ENCODE assay signal across 23 mouse cellular contexts in the genomic region with DNA sequence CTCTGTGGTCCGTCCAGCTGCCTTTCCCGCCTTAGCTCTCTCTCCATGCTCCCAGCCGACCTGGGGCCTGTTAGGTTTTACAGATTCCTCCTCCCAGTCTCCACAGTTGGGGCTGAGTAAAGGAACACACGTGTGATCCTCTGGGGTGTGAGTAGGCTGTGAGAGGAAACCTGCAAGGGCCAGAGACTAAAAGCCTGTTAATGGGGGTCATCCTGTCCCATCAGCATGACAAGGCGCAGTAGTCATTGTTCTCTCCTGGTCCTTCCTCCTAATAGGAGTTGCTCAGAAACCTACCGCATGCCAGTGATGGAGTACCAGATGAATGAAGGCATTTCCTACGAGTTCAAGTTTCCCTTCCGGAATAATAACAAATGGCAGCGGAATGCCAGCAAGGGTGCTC.
DNase-seq lines count a peak whose midpoint lies in the region; ATAC-seq and TF ChIP-seq lines count a peak whose summit lies in the region.
"Had no signal": no experiment of that assay in that cellular context is flagged by ENCODE, and none has a peak within 500 bp of the region (broad histone marks: within the 10 kb centered on the region; RNA-seq: fewer than 3 reads in every experiment).

No protein-coding gene starts in this region.

- H3K9ac ChIP-seq in limb, embryonic 13.5 days: no peak overlapping the region
- H3K9ac ChIP-seq: embryonic facial prominence, embryonic 12.5 days; forebrain, embryonic 15.5 days; heart, embryonic 15.5 days; hindbrain, embryonic 12.5 days; liver, embryonic 14.5 days had no signal

- H3K9me3 ChIP-seq in limb, embryonic 13.5 days: no peaks in the 10 kb centered on the region
- H3K9me3 ChIP-seq in limb, embryonic 10.5 days (replicated peaks): no peaks in the 10 kb centered on the region
- H3K9me3 ChIP-seq: embryonic facial prominence, embryonic 12.5 days; forebrain, embryonic 15.5 days; heart, embryonic 10.5 days; heart, embryonic 15.5 days; hindbrain, embryonic 12.5 days had no signal

- H3K4me1 ChIP-seq in limb, embryonic 13.5 days: peaks cover 21% of the 10 kb centered on the region
- H3K4me1 ChIP-seq in limb, embryonic 10.5 days: no peaks in the 10 kb centered on the region
- peaks cover 2% of the 10 kb centered on the region; the same call in 1 of the 2 replicates for H3K4me1 ChIP-seq in lung, adult 2 months (ENCODE audit: control insufficient read depth, insufficient read depth, low read length)
- H3K4me1 ChIP-seq in olfactory bulb, adult 2 months (ENCODE audit: control insufficient read depth, insufficient read depth, low read length): peaks cover 47% of the 10 kb centered on the region

- 69% methylated on average over 9 of the region's 9 CpGs for WGBS in limb, embryonic 13.5 days
- 75% methylated on average over 9 of the region's 9 CpGs for WGBS in limb, embryonic 10.5 days
- 63% methylated on average over 9 of the region's 9 CpGs for WGBS in lung, adult 2 months
- 74% methylated on average over 9 of the region's 9 CpGs for WGBS in olfactory bulb, adult 2 months

- no peak overlapping the region for H3K27ac ChIP-seq in limb, embryonic 13.5 days
- no peak overlapping the region for H3K27ac ChIP-seq in limb, embryonic 10.5 days
- peak overlapping the region; percentile 78 for H3K27ac ChIP-seq in olfactory bulb, adult 2 months (ENCODE audit: insufficient read depth, low read depth, low read length)
- H3K27ac ChIP-seq: embryonic facial prominence, embryonic 12.5 days; forebrain, embryonic 15.5 days; heart, embryonic 10.5 days; heart, embryonic 15.5 days; hindbrain, embryonic 12.5 days; liver, embryonic 14.5 days had no signal

- H3K36me3 ChIP-seq in limb, embryonic 13.5 days: peaks cover 43% of the 10 kb centered on the region
- peaks cover 40% of the 10 kb centered on the region for H3K36me3 ChIP-seq in limb, embryonic 10.5 days
- H3K36me3 ChIP-seq: forebrain, embryonic 15.5 days had no signal

- no peaks in the 10 kb centered on the region for H3K27me3 ChIP-seq in limb, embryonic 13.5 days
- no peaks in the 10 kb centered on the region for H3K27me3 ChIP-seq in limb, embryonic 10.5 days (ENCODE audit: low read depth, poor library complexity, severe bottlenecking)
- H3K27me3 ChIP-seq: embryonic facial prominence, embryonic 12.5 days; forebrain, embryonic 15.5 days; heart, embryonic 15.5 days; hindbrain, embryonic 12.5 days had no signal

- H3K4me2 ChIP-seq in limb, embryonic 13.5 days (replicated peaks): no peak overlapping the region
- H3K4me2 ChIP-seq: embryonic facial prominence, embryonic 12.5 days; forebrain, embryonic 15.5 days; heart, embryonic 15.5 days; hindbrain, embryonic 12.5 days had no signal

- no peak for TF ChIP-seq POLR2A in lung, adult 2 months (IDR thresholded peaks at IDR 0.05; ENCODE audit: borderline replicate concordance, extremely low read depth, low read depth, low read length)
- TF ChIP-seq POLR2A in olfactory bulb, adult 2 months (IDR thresholded peaks at IDR 0.05; ENCODE audit: insufficient read depth, low read depth, low read length): no peak

- no peak overlapping the region for H3K4me3 ChIP-seq in limb, embryonic 13.5 days
- H3K4me3 ChIP-seq in limb, embryonic 10.5 days: no peak overlapping the region
- no peak overlapping the region for H3K4me3 ChIP-seq in lung, adult 2 months (replicated peaks; ENCODE audit: extremely low read depth, low read depth, low read length)
- no peak overlapping the region for H3K4me3 ChIP-seq in olfactory bulb, adult 2 months (ENCODE audit: insufficient read depth, low read depth, low read length)
- H3K4me3 ChIP-seq: embryonic facial prominence, embryonic 12.5 days; forebrain, embryonic 15.5 days; heart, embryonic 10.5 days; heart, embryonic 15.5 days; hindbrain, embryonic 12.5 days had no signal

- 0 out of 2 replicates have a peak, but pooled peaks have one; percentile 19 for ATAC-seq in limb, embryonic 13.5 days (ENCODE audit: low FRiP score, low read depth)
- ATAC-seq: forebrain, embryonic 15.5 days; midbrain, embryonic 16.5 days had no signal

- no peak for DNase-seq in limb, embryonic 10.5 days (ENCODE audit: low spot score)
- peak; percentile 42 for DNase-seq in lung, postnatal 10 days
- no peak for DNase-seq in lung, adult 2 months
- peak; percentile 84 for DNase-seq in R1 (ENCODE audit: low read depth, low spot score)
- no peak for DNase-seq in cerebellum, postnatal 25 days
- DNase-seq: adrenal gland, postnatal 14 days; cerebellum, adult 11 months; cerebellum, adult 9-10 months; embryo, embryonic 11 days; gastrocnemius, postnatal 25 days; heart, adult 11 months; kidney, adult 11 months; kidney, postnatal 25 days; liver had no signal

- no peak for TF ChIP-seq CTCF in lung, adult 2 months (IDR thresholded peaks at IDR 0.05; ENCODE audit: insufficient read depth, low read length)
- no peak for TF ChIP-seq CTCF in olfactory bulb, adult 2 months (IDR thresholded peaks at IDR 0.05; ENCODE audit: insufficient read depth, low read depth, low read length)

Comparison
In these comparisons a context has a peak if more than half of its experiments do, and no peak if none do; other contexts are left out.
1. DNase-seq: peak in lung, postnatal 10 days (single experiment) and R1 (single experiment); none in limb, embryonic 10.5 days (single experiment), lung, adult 2 months (single experiment) and cerebellum, postnatal 25 days (0 of 2).